Mouse (Mus musculus) spleen, adult 2 months (tissue): ENCODE results near the gene Rpp25l. TPM values are rescaled to one million over a fixed set of nuclear protein-coding genes. Genes with fewer than 3 reads are reported as not detected.

Source experiments
- DNase-seq, 2 experiments: peaks; one replicate each; pipeline versions ENCODE4 v3.0.0 to v3.0.0-alpha.2; 2012 to 2021; ENCODE audit warnings: low spot score in 2 of 2, low read depth in 1 of 2
- H3K27ac ChIP-seq: fragments of 200-500 bp; 2 replicates; pipeline ENCODE4 v1.5.1; 2012; ENCODE audit warnings: low read length, inconsistent platforms; ENCODE audit not compliant: insufficient read depth
- H3K27me3 ChIP-seq: fragments of 200-500 bp; 2 replicates; pipeline ENCODE4 v1.6.1; 2012; ENCODE audit warnings: mild to moderate bottlenecking, moderate library complexity, low read length, inconsistent platforms; ENCODE audit not compliant: control insufficient read depth, insufficient read depth
- H3K36me3 ChIP-seq: fragments of 200-500 bp; 2 replicates; pipeline ENCODE4 v1.6.1; 2012; ENCODE audit warnings: mild to moderate bottlenecking, low read length, inconsistent platforms; ENCODE audit not compliant: control insufficient read depth, insufficient read depth
- H3K4me1 ChIP-seq: fragments of 200-500 bp; 2 replicates; pipeline ENCODE4 v1.6.1; 2011; ENCODE audit warnings: inconsistent platforms; ENCODE audit not compliant: control insufficient read depth, insufficient read depth, insufficient read length
- H3K4me3 ChIP-seq: fragments of 200-500 bp; 2 replicates; pipeline ENCODE4 v1.5.1; 2011; ENCODE audit warnings: mild to moderate bottlenecking, inconsistent platforms; ENCODE audit not compliant: insufficient read depth, insufficient read length; ENCODE audit errors: extremely low read depth
- CTCF ChIP-seq: fragments of 200-500 bp; IDR thresholded peaks from 2 replicates; pipeline ENCODE4 v1.5.1; 2011; ENCODE audit warnings: mild to moderate bottlenecking, inconsistent platforms; ENCODE audit not compliant: insufficient read depth, insufficient read length, insufficient replicate concordance; ENCODE audit errors: extremely low read depth
- POLR2A ChIP-seq: fragments of 200-500 bp; IDR thresholded peaks from 2 replicates; pipeline ENCODE4 v1.6.1; 2011; ENCODE audit warnings: low read depth, low read length, inconsistent platforms
- WGBS: fragments of 180-500 bp; shearing (Covaris S2); methylation state at CpG from one replicate; pipeline ENCODE4 v1.1.7; 2018; 5-methylcytosine and 5-hydroxymethylcytosine counted together
- polyA plus RNA-seq: library from polyadenylated mRNA; depleted of rRNA; stranded (reverse); fragments of >200 nt; gene quantifications from 2 replicates; pipeline ENCODE4 v1.2.3, GENCODE M21; 2012

Rpp25l gene
- polyA plus RNA-seq, 1 experiment: 32.8 TPM

- WGBS: 69% methylated on average over 6 of the region's 6 CpGs
- Histone ChIP-seq H3K4me3 (no peak overlapping the region), H3K36me3 (peaks cover 7% of the 10 kb centered on the region; the same call in 1 of the 2 replicates), H3K27ac (peak overlapping the region; percentile 30; the same call in 1 of the 2 replicates), H3K27me3 (no peaks in the 10 kb centered on the region), H3K4me1 (no peaks in the 10 kb centered on the region; the same call in 1 of the 2 replicates)
- DNase-seq: no peak
- TF ChIP-seq CTCF (no peak), POLR2A (no peak)
These were observed 46.4 kb upstream of the Rpp25l start for GRCm38 (mm10) chr4:41759656-41760287.

GRCm38 (mm10) chr4:41759206-41759605 lies 45.9 kb upstream of the Rpp25l start:
- 71% methylated on average over 9 of the region's 9 CpGs for WGBS
- TF ChIP-seq POLR2A: no peak
- no peak for TF ChIP-seq CTCF
- DNase-seq: no peak
- H3K4me1 ChIP-seq: no peaks in the 10 kb centered on the region; the same call in 1 of the 2 replicates
- no peak overlapping the region for H3K4me3 ChIP-seq
- no peak overlapping the region for H3K27ac ChIP-seq
- no peaks in the 10 kb centered on the region for H3K27me3 ChIP-seq
- peaks cover 7% of the 10 kb centered on the region; the same call in 1 of the 2 replicates for H3K36me3 ChIP-seq

- Histone ChIP-seq H3K27ac (no peak overlapping the region), H3K4me3 (no peak overlapping the region), H3K27me3 (no peaks in the 10 kb centered on the region), H3K36me3 (peaks cover 7% of the 10 kb centered on the region; the same call in 1 of the 2 replicates), H3K4me1 (no peaks in the 10 kb centered on the region; the same call in 1 of the 2 replicates)
- no peak for DNase-seq
- WGBS: 90% methylated on average over 4 of the region's 4 CpGs
- TF ChIP-seq POLR2A (no peak), CTCF (no peak)
These were observed 45.4 kb upstream of the Rpp25l start for GRCm38 (mm10) chr4:41758701-41759100.

- no peak for DNase-seq
- peaks cover 7% of the 10 kb centered on the region; the same call in 1 of the 2 replicates for H3K36me3 ChIP-seq
- H3K27me3 ChIP-seq: no peaks in the 10 kb centered on the region
- H3K4me1 ChIP-seq: no peaks in the 10 kb centered on the region; the same call in 1 of the 2 replicates
- WGBS: 84% methylated on average over 11 of the region's 11 CpGs
- no peak overlapping the region for H3K4me3 ChIP-seq
- TF ChIP-seq POLR2A: no peak
- TF ChIP-seq CTCF: no peak
- no peak overlapping the region for H3K27ac ChIP-seq
These were observed 44.7 kb upstream of the Rpp25l start for GRCm38 (mm10) chr4:41758021-41758420.

GRCm38 (mm10) chr4:41757321-41757720 lies 44.0 kb upstream of the Rpp25l start:
- Histone ChIP-seq H3K4me3 (no peak overlapping the region), H3K4me1 (no peaks in the 10 kb centered on the region; the same call in 1 of the 2 replicates), H3K36me3 (peaks cover 7% of the 10 kb centered on the region; the same call in 1 of the 2 replicates), H3K27ac (no peak overlapping the region), H3K27me3 (no peaks in the 10 kb centered on the region)
- no peak for DNase-seq
- TF ChIP-seq CTCF (no peak), POLR2A (no peak)
- 97% methylated on average over 13 of the region's 13 CpGs for WGBS

GRCm38 (mm10) chr4:41756440-41756839 lies 43.1 kb upstream of the Rpp25l start:
- TF ChIP-seq POLR2A: no peak
- TF ChIP-seq CTCF: no peak
- Histone ChIP-seq H3K4me3 (peak overlapping the region; percentile 81; the same call in 1 of the 2 replicates), H3K27me3 (no peaks in the 10 kb centered on the region), H3K36me3 (peaks cover 7% of the 10 kb centered on the region; the same call in 1 of the 2 replicates), H3K4me1 (no peaks in the 10 kb centered on the region; the same call in 1 of the 2 replicates), H3K27ac (no peak overlapping the region)
- 72% methylated on average over 8 of the region's 8 CpGs for WGBS
- no peak for DNase-seq

- WGBS: under 1% methylated on average over 57 of the region's 57 CpGs
- Histone ChIP-seq H3K27ac (peak within 1 kb of the TSS; percentile 90), H3K4me1 (no peaks in the 10 kb centered on the region; the same call in 1 of the 2 replicates), H3K27me3 (no peaks in the 10 kb centered on the region), H3K36me3 (peaks cover 7% of the 10 kb centered on the region; the same call in 1 of the 2 replicates), H3K4me3 (peak within 1 kb of the TSS; percentile 81)
- DNase-seq: peak; percentile 83 to 92
- TF ChIP-seq CTCF (peak; percentile 71; the same call in 1 of the 2 replicates), POLR2A (peak; percentile 74)
These were observed 42.3 kb upstream of the Rpp25l start, which contains the start of gene Sigmar1 for GRCm38 (mm10) chr4:41755338-41756305. Sigmar1 (minus strand) TSS chr4:41756157.
